Mouse (Mus musculus) neural tube, embryonic 15.5 days (tissue): ENCODE data around the gene Pacs1. TPM values are rescaled to one million over a fixed set of nuclear protein-coding genes. Genes with fewer than 3 reads are reported as not detected.
"Not testable (repeated sequence)": the region's sequence is repeated elsewhere in the genome, so short reads cannot be mapped to it uniquely, and the experiment has no call there.

Experiments
- ATAC-seq: fragments of 200-750 bp; cut with Nextera tagmentation; 2 replicates; pipeline ENCODE4 v1.8.0; 2017; ENCODE audit warnings: mild to moderate bottlenecking, moderate TSS enrichment, moderate library complexity; ENCODE audit not compliant: low FRiP score
- H3K27ac ChIP-seq: fragments of 300-500 bp; sonication (generic); replicated peaks from 2 replicates; pipeline ENCODE4 v1.5.1; 2015; ENCODE audit warnings: mild to moderate bottlenecking, inconsistent platforms
- H3K27me3 ChIP-seq: fragments of 300-500 bp; sonication (generic); replicated peaks from 2 replicates; pipeline ENCODE4 v1.6.1; 2015; ENCODE audit warnings: inconsistent platforms
- H3K36me3 ChIP-seq: fragments of 300-500 bp; sonication (generic); 2 replicates; pipeline ENCODE4 v1.6.1; 2015; ENCODE audit warnings: inconsistent platforms
- H3K4me1 ChIP-seq: fragments of 300-500 bp; sonication (generic); 2 replicates; pipeline ENCODE4 v1.6.1; 2015; ENCODE audit warnings: inconsistent platforms
- H3K4me2 ChIP-seq: fragments of 300-500 bp; sonication (generic); 2 replicates; pipeline ENCODE4 v1.6.1; 2015; ENCODE audit warnings: inconsistent platforms, mild to moderate bottlenecking, moderate library complexity
- H3K4me3 ChIP-seq: fragments of 300-500 bp; sonication (generic); replicated peaks from 2 replicates; pipeline ENCODE4 v1.5.1; 2015; ENCODE audit warnings: mild to moderate bottlenecking, inconsistent platforms
- H3K9ac ChIP-seq: fragments of 300-500 bp; sonication (generic); replicated peaks from 2 replicates; pipeline ENCODE4 v1.6.1; 2015; ENCODE audit warnings: mild to moderate bottlenecking, inconsistent platforms
- H3K9me3 ChIP-seq: fragments of 300-500 bp; sonication (generic); replicated peaks from 2 replicates; pipeline ENCODE4 v1.6.1; 2016; ENCODE audit warnings: inconsistent platforms
- WGBS: fragments of 180-500 bp; shearing (Covaris S2); methylation state at CpG from one replicate; pipeline ENCODE4 v1.1.7; 2015; ENCODE audit warnings: mixed read lengths; 5-methylcytosine and 5-hydroxymethylcytosine counted together
- polyA plus RNA-seq: library from polyadenylated mRNA; unstranded; fragments of >200 nt; fragmentation: Nextera tagmentation; extraction: Ambion mirVana; gene quantifications from 2 replicates; pipeline ENCODE4 v1.2.1, GENCODE M21; 2015

Pacs1 gene
- polyA plus RNA-seq, 1 experiment from 2014 or later, result 51.0 TPM

DNA sequence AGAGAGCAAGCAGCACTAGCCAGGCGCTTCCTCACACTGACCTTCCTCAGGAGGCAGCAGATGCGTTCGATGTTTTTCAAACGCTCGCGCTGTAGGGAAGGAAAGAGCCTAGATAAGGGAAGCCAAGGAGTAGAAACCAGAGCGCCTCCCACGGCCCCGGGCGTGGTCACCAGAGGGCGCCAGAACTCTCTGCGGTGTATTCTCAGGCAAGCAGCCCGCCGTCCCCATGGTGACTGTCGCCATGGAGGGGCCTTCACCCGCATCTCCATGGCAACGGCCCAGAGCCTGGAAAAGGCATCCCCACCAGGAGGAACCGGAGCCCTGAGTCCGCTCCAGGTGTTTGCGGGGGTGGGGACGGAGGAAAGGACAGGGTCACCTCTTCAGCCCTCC, 178.7 kb downstream of the Pacs1 start:
- Histone ChIP-seq H3K9me3 (no peaks in the 10 kb centered on the region), H3K4me2 (peak overlapping the region; percentile 80), H3K4me3 (peak overlapping the region; percentile 90), H3K36me3 (peaks cover 39% of the 10 kb centered on the region), H3K9ac (peak overlapping the region; percentile 99), H3K27me3 (no peaks in the 10 kb centered on the region), H3K27ac (peak overlapping the region; percentile 95), H3K4me1 (peaks cover 76% of the 10 kb centered on the region)
- 0% methylated on average over 21 of the region's 21 CpGs for WGBS
- peak; percentile 67 for ATAC-seq

DNA sequence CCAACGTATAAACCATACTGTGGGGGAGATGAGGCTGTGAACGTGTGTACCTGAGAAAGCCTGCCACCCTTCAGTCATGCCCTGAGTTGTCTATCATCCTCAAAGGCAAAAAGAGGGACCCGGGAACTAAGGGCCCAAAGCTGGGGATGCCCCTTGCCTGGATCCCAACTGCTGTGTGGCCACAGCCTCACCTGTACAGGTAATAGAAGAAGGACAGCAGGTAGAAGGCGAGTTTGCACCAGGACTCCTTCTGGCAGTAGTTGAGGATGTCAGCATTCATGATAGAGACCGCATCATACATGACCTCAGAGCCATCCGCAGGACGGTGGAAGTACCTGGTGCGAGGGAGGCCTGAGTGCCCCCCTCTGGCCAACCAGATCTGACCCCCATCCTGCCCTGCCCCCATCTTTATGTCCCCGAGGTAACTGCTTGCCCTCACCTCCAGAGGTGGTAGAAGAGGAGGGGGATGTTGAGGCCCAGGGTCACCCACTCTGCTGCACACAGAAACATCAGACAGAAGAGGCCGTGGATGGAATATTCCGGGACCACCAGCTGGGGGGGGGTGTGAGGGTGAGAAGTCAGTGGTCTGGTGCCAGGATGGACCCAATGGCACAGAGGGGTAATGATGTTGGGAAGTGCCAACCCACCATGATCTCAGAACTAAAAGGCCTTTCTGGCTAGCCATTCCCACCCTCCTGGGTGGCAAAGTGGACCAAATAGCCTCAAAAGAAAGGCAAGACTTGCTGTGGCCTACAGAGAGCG, 179.3 kb downstream of the Pacs1 start:
- 74% methylated on average over 12 of the region's 12 CpGs for WGBS
- Histone ChIP-seq H3K27ac (peak overlapping the region; percentile 95), H3K4me1 (peaks cover 76% of the 10 kb centered on the region), H3K36me3 (peaks cover 39% of the 10 kb centered on the region), H3K9me3 (no peaks in the 10 kb centered on the region), H3K9ac (peak overlapping the region; percentile 99; the same call in 1 of the 2 replicates), H3K4me3 (peak overlapping the region; percentile 90; the same call in 1 of the 2 replicates), H3K27me3 (no peaks in the 10 kb centered on the region), H3K4me2 (peak overlapping the region; percentile 80)
- ATAC-seq, result no peak

DNA sequence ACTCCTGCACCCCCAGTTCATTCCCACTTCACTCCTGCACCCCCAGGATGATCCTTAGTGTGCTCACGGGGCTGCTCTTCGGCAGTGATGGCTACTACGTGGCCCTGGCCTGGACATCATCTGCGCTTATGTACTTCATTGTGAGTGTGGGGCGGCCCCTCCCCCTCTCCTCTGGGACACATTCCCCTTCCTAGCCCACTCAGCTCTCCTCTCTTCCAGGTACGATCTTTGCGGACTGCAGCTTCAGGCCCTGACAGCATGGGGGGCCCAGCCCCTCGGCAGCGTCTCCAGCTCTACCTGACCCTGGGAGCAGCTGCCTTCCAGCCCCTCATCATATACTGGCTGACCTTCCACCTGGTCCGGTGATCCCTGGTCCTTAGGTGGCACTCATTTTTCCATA, 180.8 kb downstream of the Pacs1 start:
- Histone ChIP-seq H3K9ac (0 out of 2 replicates have a peak overlapping the region, but pooled peaks have one; percentile 5), H3K36me3 (peaks cover 39% of the 10 kb centered on the region), H3K9me3 (no peaks in the 10 kb centered on the region), H3K4me1 (peaks cover 73% of the 10 kb centered on the region), H3K27ac (0 out of 2 replicates have a peak overlapping the region, but pooled peaks have one; percentile 5), H3K4me2 (no peak overlapping the region), H3K27me3 (no peaks in the 10 kb centered on the region), H3K4me3 (no peak overlapping the region)
- no peak for ATAC-seq
- 83% methylated on average over 10 of the region's 10 CpGs for WGBS

DNA sequence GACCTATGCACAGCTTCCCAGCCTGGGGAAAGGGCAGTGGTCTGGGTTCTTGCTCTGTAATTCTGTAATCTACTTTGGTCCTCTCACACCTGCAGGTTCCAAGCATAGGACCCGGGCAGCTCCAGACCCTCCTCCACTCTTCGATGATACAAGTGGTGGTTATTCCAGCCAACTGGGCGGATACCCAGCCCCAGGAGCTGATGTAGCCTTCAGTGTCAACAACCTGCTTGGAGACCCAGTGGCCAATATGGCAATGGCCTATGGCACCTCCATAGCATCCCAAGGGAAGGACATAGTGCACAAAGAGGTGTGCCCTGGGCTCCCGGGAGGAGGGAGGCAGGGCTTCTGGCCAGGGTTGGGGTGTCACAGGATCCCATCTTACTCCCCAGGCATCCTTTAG, 183.6 kb downstream of the Pacs1 start:
- no peak overlapping the region for H3K27ac ChIP-seq
- H3K4me1 ChIP-seq, result peaks cover 62% of the 10 kb centered on the region
- no peaks in the 10 kb centered on the region for H3K9me3 ChIP-seq
- H3K4me3 ChIP-seq, result peak overlapping the region; percentile 69
- H3K27me3 ChIP-seq, result peaks cover 21% of the 10 kb centered on the region
- WGBS, result 85% methylated on average over 4 of the region's 4 CpGs
- H3K4me2 ChIP-seq, result peak overlapping the region; percentile 84
- no peak for ATAC-seq
- peaks cover 39% of the 10 kb centered on the region for H3K36me3 ChIP-seq
- H3K9ac ChIP-seq, result peak overlapping the region; percentile 71

DNA sequence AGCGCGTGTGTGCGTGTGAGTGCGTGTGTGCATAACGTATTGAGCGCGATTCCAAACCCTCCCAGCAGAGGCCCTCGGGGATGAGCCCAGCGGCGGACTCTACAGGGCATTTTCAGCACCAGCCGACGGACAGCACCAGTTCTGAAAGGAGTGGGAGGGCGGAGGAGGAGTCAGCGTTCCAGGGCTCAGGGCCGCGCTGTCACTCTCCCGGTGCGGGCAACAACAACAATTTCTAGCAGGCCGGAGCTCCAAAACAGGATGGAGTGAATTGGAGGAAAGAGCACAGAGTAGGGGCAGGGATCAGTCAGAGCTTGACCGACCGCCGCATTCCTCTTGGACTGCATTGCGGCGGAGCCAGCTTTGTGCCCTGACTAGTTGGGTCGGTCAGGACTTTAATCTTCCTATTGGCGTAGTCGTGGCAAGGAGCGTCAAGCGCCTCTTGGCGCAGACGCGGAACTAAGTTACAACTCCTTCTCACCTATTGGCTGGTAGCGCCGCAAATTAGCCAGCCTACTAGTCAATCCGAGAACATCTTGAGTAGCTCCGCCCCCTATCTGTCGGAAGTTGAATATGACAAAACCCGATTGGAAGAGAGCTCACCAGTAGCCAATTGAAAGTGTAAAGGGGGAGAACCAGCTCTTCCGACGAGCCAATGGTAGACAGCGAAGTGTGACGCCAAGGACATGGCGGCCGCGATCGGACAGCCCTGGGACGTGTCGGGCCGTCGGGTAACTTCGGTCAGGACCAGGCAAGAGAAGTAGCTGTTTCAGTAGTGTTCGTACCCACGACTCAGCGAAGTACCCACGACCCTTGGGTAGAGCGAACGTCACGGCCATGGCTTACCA, 184.8 kb downstream of the Pacs1 start, which contains the start of gene Yif1a:
Gene Yif1a (plus strand): TSS at position 655 of the 845 bp plus-strand sequence.
- Histone ChIP-seq H3K27ac (peak within 1 kb of the TSS; percentile 93), H3K36me3 (peaks cover 32% of the 10 kb centered on the region), H3K4me2 (peak within 1 kb of the TSS; percentile 84), H3K9ac (peak within 1 kb of the TSS; percentile 71), H3K9me3 (no peaks in the 10 kb centered on the region), H3K27me3 (peaks cover 32% of the 10 kb centered on the region), H3K4me3 (peak within 1 kb of the TSS; percentile 69), H3K4me1 (peaks cover 55% of the 10 kb centered on the region)
- WGBS, result under 1% methylated on average over 58 of the region's 58 CpGs
- peak; percentile 91 for ATAC-seq

DNA sequence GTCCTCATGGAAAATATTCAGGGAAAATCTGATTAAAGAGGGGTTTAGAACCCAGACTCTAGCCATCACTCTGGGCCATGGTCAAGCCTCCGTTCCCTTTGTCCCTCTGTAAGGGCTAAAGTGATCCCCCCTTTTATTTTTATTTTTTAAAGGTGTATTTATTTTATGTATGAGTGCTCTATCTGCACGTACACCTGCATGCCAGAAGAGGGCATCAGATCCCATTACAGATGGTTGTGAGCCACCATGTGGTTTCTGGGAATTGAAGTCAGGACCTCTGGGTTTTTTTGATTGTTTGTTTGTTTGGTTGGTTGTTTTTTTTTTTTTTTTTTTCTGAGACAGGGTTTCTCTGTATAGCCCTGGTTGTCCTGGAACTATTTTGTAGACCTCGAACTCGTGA, 186.4 kb downstream of the Pacs1 start:
- 53% methylated on average over 4 of the region's 4 CpGs for WGBS
- ATAC-seq, H3K9ac ChIP-seq, H3K4me2 ChIP-seq, H3K9me3 ChIP-seq, H3K4me3 ChIP-seq, H3K27ac ChIP-seq: not testable (repeated sequence)
- peaks cover 48% of the 10 kb centered on the region for H3K27me3 ChIP-seq
- peaks cover 44% of the 10 kb centered on the region for H3K4me1 ChIP-seq
- H3K36me3 ChIP-seq, result peaks cover 17% of the 10 kb centered on the region

DNA sequence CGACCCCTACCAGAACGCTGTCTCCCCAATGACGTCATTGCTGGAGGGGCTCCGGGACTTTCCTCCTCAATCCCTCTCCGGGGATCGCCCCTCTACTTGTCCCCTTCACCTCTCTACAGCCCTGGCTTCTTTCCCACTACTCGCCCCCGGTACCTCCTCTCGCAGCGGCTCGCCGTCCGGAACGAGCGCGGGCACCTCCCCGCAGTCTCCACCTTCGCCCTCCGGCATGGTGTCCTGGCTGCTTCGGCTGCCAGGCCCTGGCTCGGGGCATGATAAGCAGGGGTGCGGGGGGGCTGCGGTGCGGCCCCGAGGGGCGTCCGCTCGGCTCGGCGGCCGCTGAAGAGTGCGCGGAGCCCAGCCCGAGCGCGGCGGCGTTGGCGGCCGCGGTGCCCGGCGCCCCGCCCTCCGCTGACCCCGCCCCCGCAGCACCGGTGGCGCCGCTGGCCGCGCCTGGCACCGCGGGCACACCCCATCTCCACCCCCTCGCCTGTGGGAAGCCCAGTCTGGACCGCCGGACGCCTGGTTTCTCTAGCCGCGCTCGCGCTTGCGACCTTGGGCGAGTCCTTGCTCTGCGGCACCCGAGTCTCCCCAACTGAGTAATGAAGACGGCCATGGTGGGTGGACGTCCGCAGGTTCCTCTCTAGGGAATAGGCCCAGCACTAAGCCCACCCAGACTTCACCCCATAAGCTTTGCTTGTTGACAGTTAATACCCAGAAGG, 187.6 kb downstream of the Pacs1 start, which contains the start of gene Tmem151a:
Gene Tmem151a (minus strand): TSS at position 387 of the 719 bp plus-strand sequence.
- ATAC-seq, result no peak

DNA sequence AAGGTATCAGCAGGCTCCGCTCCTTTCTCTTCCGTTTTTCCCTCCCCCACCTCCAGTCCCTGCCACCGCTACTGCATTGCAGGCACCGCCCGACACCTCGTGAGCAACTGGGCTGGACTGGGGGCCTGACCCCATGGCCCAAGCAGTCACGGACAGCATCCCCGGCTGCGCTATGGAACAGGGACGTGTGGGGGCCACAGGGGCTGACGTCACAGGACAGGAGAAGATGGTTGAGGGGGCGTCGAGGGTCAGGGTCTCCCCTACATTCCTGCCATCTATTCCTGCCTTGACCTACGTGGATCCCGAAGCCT, 188.1 kb downstream of the Pacs1 start:
- Histone ChIP-seq H3K9ac (peak overlapping the region; percentile 77), H3K27me3 (peaks cover 65% of the 10 kb centered on the region)
- ATAC-seq, result no peak

More for the DNA sequence above, 187.6 kb downstream of the Pacs1 start, which contains the start of gene Tmem151a:
- peaks cover 42% of the 10 kb centered on the region for H3K4me1 ChIP-seq
- peaks cover 60% of the 10 kb centered on the region for H3K27me3 ChIP-seq
- peak within 1 kb of the TSS; percentile 77 for H3K9ac ChIP-seq
- H3K9me3 ChIP-seq, result no peaks in the 10 kb centered on the region
- H3K4me3 ChIP-seq, result peak within 1 kb of the TSS; percentile 58
- peaks cover 4% of the 10 kb centered on the region; the same call in 1 of the 2 replicates for H3K36me3 ChIP-seq
- H3K27ac ChIP-seq, result peak within 1 kb of the TSS; percentile 62
- peak within 1 kb of the TSS; percentile 70 for H3K4me2 ChIP-seq
- under 1% methylated on average over 60 of the region's 69 CpGs for WGBS

DNA sequence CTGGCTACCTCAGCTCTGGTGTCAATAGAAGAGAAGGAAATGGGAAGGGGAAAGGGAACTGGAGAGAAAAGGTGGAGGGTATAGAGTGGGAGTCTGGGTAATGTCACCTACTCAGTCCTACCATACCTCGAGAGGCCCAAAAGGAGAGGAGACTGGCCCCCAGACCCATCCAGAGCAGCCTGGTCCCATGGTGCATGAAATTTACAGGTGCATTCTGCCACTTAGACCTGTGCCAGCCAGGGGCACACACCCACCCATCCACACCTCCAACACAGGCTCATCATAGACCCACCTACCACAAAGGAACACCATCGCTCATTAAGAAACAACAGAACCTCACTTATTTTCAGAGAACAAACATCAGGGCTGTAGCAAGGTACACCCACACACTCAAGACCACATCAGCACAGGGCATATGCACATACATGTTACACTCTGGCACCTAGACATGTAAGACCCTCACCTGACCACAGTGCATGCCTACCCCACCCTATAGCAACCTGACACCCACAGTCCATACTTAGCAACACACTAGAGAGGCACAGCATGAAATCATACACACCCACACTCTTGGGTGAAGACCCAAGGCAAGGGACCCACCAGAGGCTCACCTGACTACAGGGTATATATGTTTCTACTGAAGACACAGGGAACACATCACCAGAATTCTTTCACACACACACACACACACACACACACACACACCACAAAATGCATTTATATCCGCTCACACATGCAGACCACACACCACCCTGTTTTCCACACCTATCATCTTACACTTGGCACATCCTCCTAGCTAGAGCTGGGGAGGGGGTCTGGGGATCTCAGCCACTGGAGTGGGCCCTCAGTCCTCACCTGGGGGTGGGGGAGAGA, 188.7 kb downstream of the Pacs1 start:
- Histone ChIP-seq H3K9me3 (no peaks in the 10 kb centered on the region), H3K36me3 (no peaks in the 10 kb centered on the region), H3K27me3 (peaks cover 69% of the 10 kb centered on the region), H3K4me1 (peaks cover 34% of the 10 kb centered on the region), H3K4me3 (peak overlapping the region; percentile 58), H3K27ac (peak overlapping the region; percentile 62; the same call in 1 of the 2 replicates), H3K4me2 (peak overlapping the region; percentile 70), H3K9ac (peak overlapping the region; percentile 77)
- ATAC-seq, result no peak
- WGBS, result 81% methylated on average over 3 of the region's 3 CpGs

More for the DNA sequence above, 188.1 kb downstream of the Pacs1 start:
- Histone ChIP-seq H3K36me3 (0 out of 2 replicates have a peak, but pooled peaks cover 2% of the 10 kb centered on the region), H3K4me3 (peak overlapping the region; percentile 58), H3K27ac (peak overlapping the region; percentile 62), H3K4me2 (peak overlapping the region; percentile 70), H3K9me3 (no peaks in the 10 kb centered on the region), H3K4me1 (peaks cover 40% of the 10 kb centered on the region)
- 3% methylated on average over 15 of the region's 15 CpGs for WGBS
